Mouse (Mus musculus): Measurements from ENCODE around the gene Rad51b. TPM values are rescaled to one million over a fixed set of nuclear protein-coding genes. Genes with fewer than 3 reads are reported as not detected.

The Rad51b gene
- polyA plus RNA-seq, 1 experiment from 2014 or later: 6.5 TPM

GRCm38 (mm10) chr12:79816241-79816640 lies 519.2 kb downstream of the Rad51b start:
- H3K9me3 ChIP-seq (ENCODE audit: control insufficient read depth, low read length): no peaks in the 10 kb centered on the region
- no peak for DNase-seq (ENCODE audit: low spot score)
- peaks cover 3% of the 10 kb centered on the region; the same call in 1 of the 2 replicates for H3K27me3 ChIP-seq (ENCODE audit: control insufficient read depth, insufficient read depth, low read length)
- H3K9ac ChIP-seq (ENCODE audit: low read depth, low read length): no peak overlapping the region
- peaks cover 16% of the 10 kb centered on the region for H3K4me1 ChIP-seq (replicated peaks; ENCODE audit: control insufficient read depth, insufficient read depth, low read length)
- ATAC-seq (ENCODE audit: low FRiP score): no peak
- 75% methylated on average over 4 of the region's 4 CpGs for WGBS
- H3K36me3 ChIP-seq (ENCODE audit: control insufficient read depth, insufficient read depth, low read length): no peaks in the 10 kb centered on the region
- no peak overlapping the region for H3K4me3 ChIP-seq (ENCODE audit: low read depth, low read length)
- H3K27ac ChIP-seq (ENCODE audit: low read depth, low read length): no peak overlapping the region
- no peak overlapping the region for H3K4me2 ChIP-seq (replicated peaks; ENCODE audit: low read depth, low read length)

- Histone ChIP-seq H3K27ac (ENCODE audit: low read depth, low read length) (no peak overlapping the region), H3K4me3 (ENCODE audit: low read depth, low read length) (no peak overlapping the region)
- WGBS: 74% methylated on average over 8 of the region's 8 CpGs
Measured at GRCm38 (mm10) chr12:79820228-79820958, 523.3 kb downstream of the Rad51b start.

GRCm38 (mm10) chr12:79821901-79822300 lies 524.8 kb downstream of the Rad51b start:
- Histone ChIP-seq H3K9ac (ENCODE audit: low read depth, low read length) (no peak overlapping the region), H3K9me3 (ENCODE audit: control insufficient read depth, low read length) (no peaks in the 10 kb centered on the region), H3K27ac (ENCODE audit: low read depth, low read length) (no peak overlapping the region), H3K4me1 (replicated peaks; ENCODE audit: control insufficient read depth, insufficient read depth, low read length) (peaks cover 2% of the 10 kb centered on the region; the same call in 1 of the 2 replicates), H3K27me3 (ENCODE audit: control insufficient read depth, insufficient read depth, low read length) (no peaks in the 10 kb centered on the region; the same call in 1 of the 2 replicates), H3K4me3 (ENCODE audit: low read depth, low read length) (no peak overlapping the region), H3K36me3 (ENCODE audit: control insufficient read depth, insufficient read depth, low read length) (no peaks in the 10 kb centered on the region), H3K4me2 (replicated peaks; ENCODE audit: low read depth, low read length) (no peak overlapping the region)
- DNase-seq (ENCODE audit: low spot score): no peak
- ATAC-seq (ENCODE audit: low FRiP score): no peak
- 85% methylated on average over 5 of the region's 5 CpGs for WGBS

More at GRCm38 (mm10) chr12:79820228-79820958, 523.3 kb downstream of the Rad51b start:
- Histone ChIP-seq H3K9ac (ENCODE audit: low read depth, low read length) (no peak overlapping the region), H3K4me2 (replicated peaks; ENCODE audit: low read depth, low read length) (no peak overlapping the region), H3K36me3 (ENCODE audit: control insufficient read depth, insufficient read depth, low read length) (no peaks in the 10 kb centered on the region), H3K27me3 (ENCODE audit: control insufficient read depth, insufficient read depth, low read length) (no peaks in the 10 kb centered on the region; the same call in 1 of the 2 replicates), H3K9me3 (ENCODE audit: control insufficient read depth, low read length) (no peaks in the 10 kb centered on the region), H3K4me1 (replicated peaks; ENCODE audit: control insufficient read depth, insufficient read depth, low read length) (no peaks in the 10 kb centered on the region)
- ATAC-seq (ENCODE audit: low FRiP score) (no peak), DNase-seq (ENCODE audit: low spot score) (no peak)

DNA sequence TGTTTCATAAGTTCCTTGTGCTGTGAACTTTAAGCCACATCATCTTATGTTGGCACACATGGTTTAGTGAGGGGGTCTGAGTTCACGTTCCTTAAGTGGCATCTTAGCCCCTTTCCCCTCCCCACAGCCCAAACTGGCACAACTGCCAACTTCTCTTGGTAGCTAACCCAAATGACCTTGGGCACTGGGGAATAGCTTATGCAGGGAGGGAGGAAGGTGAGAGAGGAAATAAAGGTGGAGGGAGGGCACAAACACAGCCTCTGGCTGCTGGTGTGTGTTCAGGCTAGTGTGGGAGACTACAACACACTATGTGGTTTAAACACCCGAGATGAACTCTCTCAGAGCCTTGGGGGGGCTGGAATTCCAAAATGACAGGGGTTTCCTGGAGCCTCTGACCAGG lies 525.3 kb downstream of the Rad51b start:
- Histone ChIP-seq H3K9ac (ENCODE audit: low read depth, low read length) (no peak overlapping the region), H3K9me3 (ENCODE audit: control insufficient read depth, low read length) (no peaks in the 10 kb centered on the region), H3K36me3 (ENCODE audit: control insufficient read depth, insufficient read depth, low read length) (no peaks in the 10 kb centered on the region), H3K27me3 (ENCODE audit: control insufficient read depth, insufficient read depth, low read length) (no peaks in the 10 kb centered on the region; the same call in 1 of the 2 replicates), H3K27ac (ENCODE audit: low read depth, low read length) (no peak overlapping the region), H3K4me1 (replicated peaks; ENCODE audit: control insufficient read depth, insufficient read depth, low read length) (peaks cover 2% of the 10 kb centered on the region; the same call in 1 of the 2 replicates), H3K4me3 (ENCODE audit: low read depth, low read length) (no peak overlapping the region), H3K4me2 (replicated peaks; ENCODE audit: low read depth, low read length) (no peak overlapping the region)
- no peak for ATAC-seq (ENCODE audit: low FRiP score)
- 81% methylated on average over 2 of the region's 2 CpGs for WGBS
- no peak for DNase-seq (ENCODE audit: low spot score)

- WGBS: 19% methylated on average over 7 of the region's 7 CpGs
- Histone ChIP-seq H3K9ac (ENCODE audit: low read depth, low read length) (no peak overlapping the region), H3K9me3 (ENCODE audit: control insufficient read depth, low read length) (no peaks in the 10 kb centered on the region), H3K4me3 (ENCODE audit: low read depth, low read length) (no peak overlapping the region), H3K27ac (ENCODE audit: low read depth, low read length) (peak overlapping the region; percentile 47), H3K4me1 (replicated peaks; ENCODE audit: control insufficient read depth, insufficient read depth, low read length) (peaks cover 2% of the 10 kb centered on the region; the same call in 1 of the 2 replicates), H3K4me2 (replicated peaks; ENCODE audit: low read depth, low read length) (no peak overlapping the region), H3K36me3 (ENCODE audit: control insufficient read depth, insufficient read depth, low read length) (no peaks in the 10 kb centered on the region), H3K27me3 (ENCODE audit: control insufficient read depth, insufficient read depth, low read length) (no peaks in the 10 kb centered on the region)
- peak; percentile 61 for ATAC-seq (ENCODE audit: low FRiP score)
- no peak for DNase-seq (ENCODE audit: low spot score)
Measured at GRCm38 (mm10) chr12:79825922-79826321, 528.8 kb downstream of the Rad51b start.

GRCm38 (mm10) chr12:79827233-79827692 lies 530.2 kb downstream of the Rad51b start:
- ATAC-seq (ENCODE audit: low FRiP score): no peak
- peaks cover 7% of the 10 kb centered on the region for H3K4me1 ChIP-seq (replicated peaks; ENCODE audit: control insufficient read depth, insufficient read depth, low read length)
- H3K9ac ChIP-seq (ENCODE audit: low read depth, low read length): no peak overlapping the region
- H3K27ac ChIP-seq (ENCODE audit: low read depth, low read length): 0 out of 2 replicates have a peak overlapping the region, but pooled peaks have one; percentile 13
- DNase-seq (ENCODE audit: low spot score): no peak
- no peak overlapping the region for H3K4me3 ChIP-seq (ENCODE audit: low read depth, low read length)
- no peaks in the 10 kb centered on the region for H3K36me3 ChIP-seq (ENCODE audit: control insufficient read depth, insufficient read depth, low read length)
- no peaks in the 10 kb centered on the region for H3K9me3 ChIP-seq (ENCODE audit: control insufficient read depth, low read length)
- H3K4me2 ChIP-seq (replicated peaks; ENCODE audit: low read depth, low read length): no peak overlapping the region
- H3K27me3 ChIP-seq (ENCODE audit: control insufficient read depth, insufficient read depth, low read length): no peaks in the 10 kb centered on the region
- 74% methylated on average over 5 of the region's 5 CpGs for WGBS

GRCm38 (mm10) chr12:79827735-79828134 lies 530.7 kb downstream of the Rad51b start:
- H3K27me3 ChIP-seq (ENCODE audit: control insufficient read depth, insufficient read depth, low read length): no peaks in the 10 kb centered on the region
- no peak overlapping the region for H3K4me2 ChIP-seq (replicated peaks; ENCODE audit: low read depth, low read length)
- H3K4me1 ChIP-seq (replicated peaks; ENCODE audit: control insufficient read depth, insufficient read depth, low read length): peaks cover 7% of the 10 kb centered on the region
- H3K9ac ChIP-seq (ENCODE audit: low read depth, low read length): no peak overlapping the region
- no peaks in the 10 kb centered on the region for H3K36me3 ChIP-seq (ENCODE audit: control insufficient read depth, insufficient read depth, low read length)
- ATAC-seq (ENCODE audit: low FRiP score) (no peak), DNase-seq (ENCODE audit: low spot score) (no peak)
- 69% methylated on average over 4 of the region's 4 CpGs for WGBS
- H3K4me3 ChIP-seq (ENCODE audit: low read depth, low read length): no peak overlapping the region
- no peaks in the 10 kb centered on the region for H3K9me3 ChIP-seq (ENCODE audit: control insufficient read depth, low read length)
- H3K27ac ChIP-seq (ENCODE audit: low read depth, low read length): no peak overlapping the region

GRCm38 (mm10) chr12:79830686-79831085 lies 533.6 kb downstream of the Rad51b start:
- 44% methylated on average over 1 of the region's 1 CpGs for WGBS
- peaks cover 7% of the 10 kb centered on the region for H3K4me1 ChIP-seq (replicated peaks; ENCODE audit: control insufficient read depth, insufficient read depth, low read length)
- no peak for DNase-seq (ENCODE audit: low spot score)
- no peaks in the 10 kb centered on the region for H3K27me3 ChIP-seq (ENCODE audit: control insufficient read depth, insufficient read depth, low read length)
- H3K9ac ChIP-seq (ENCODE audit: low read depth, low read length): no peak overlapping the region
- H3K9me3 ChIP-seq (ENCODE audit: control insufficient read depth, low read length): no peaks in the 10 kb centered on the region
- H3K4me2 ChIP-seq (replicated peaks; ENCODE audit: low read depth, low read length): no peak overlapping the region
- no peak for ATAC-seq (ENCODE audit: low FRiP score)
- H3K4me3 ChIP-seq (ENCODE audit: low read depth, low read length): no peak overlapping the region
- no peaks in the 10 kb centered on the region for H3K36me3 ChIP-seq (ENCODE audit: control insufficient read depth, insufficient read depth, low read length)
- no peak overlapping the region for H3K27ac ChIP-seq (ENCODE audit: low read depth, low read length)

- Histone ChIP-seq H3K36me3 (ENCODE audit: control insufficient read depth, insufficient read depth, low read length) (no peaks in the 10 kb centered on the region), H3K4me3 (ENCODE audit: low read depth, low read length) (no peak overlapping the region), H3K4me2 (replicated peaks; ENCODE audit: low read depth, low read length) (no peak overlapping the region), H3K27ac (ENCODE audit: low read depth, low read length) (no peak overlapping the region), H3K27me3 (ENCODE audit: control insufficient read depth, insufficient read depth, low read length) (no peaks in the 10 kb centered on the region), H3K9me3 (ENCODE audit: control insufficient read depth, low read length) (no peaks in the 10 kb centered on the region), H3K9ac (ENCODE audit: low read depth, low read length) (no peak overlapping the region), H3K4me1 (replicated peaks; ENCODE audit: control insufficient read depth, insufficient read depth, low read length) (peaks cover 4% of the 10 kb centered on the region; the same call in 1 of the 2 replicates)
- ATAC-seq (ENCODE audit: low FRiP score) (no peak), DNase-seq (ENCODE audit: low spot score) (no peak)
- WGBS: 93% methylated on average over 6 of the region's 6 CpGs
Measured at GRCm38 (mm10) chr12:79832611-79833010, 535.5 kb downstream of the Rad51b start.

Measured in hindbrain, embryonic 11.5 days (tissue).